Mouse (Mus musculus) heart, embryonic 11.5 days (tissue): ENCODE data around the gene 2410002F23Rik. TPM values are rescaled to one million over a fixed set of nuclear protein-coding genes. Genes with fewer than 3 reads are reported as not detected.
"Not testable (repeated sequence)": the region's sequence is repeated elsewhere in the genome, so short reads cannot be mapped to it uniquely, and the experiment has no call there.

ENCODE experiments used
- ATAC-seq: fragments of 200-750 bp; cut with Nextera tagmentation; replicated peaks from 2 replicates; pipeline ENCODE4 v1.8.0; 2017; ENCODE audit warnings: moderate library complexity; ENCODE audit not compliant: insufficient number of reproducible peaks, low FRiP score, low TSS enrichment
- H3K27ac ChIP-seq: fragments of 300-500 bp; sonication (generic); 2 replicates; pipeline ENCODE4 v1.5.1; 2014; ENCODE audit warnings: mild to moderate bottlenecking, low read depth, low read length
- H3K27me3 ChIP-seq: fragments of 300-500 bp; sonication (generic); 2 replicates; pipeline ENCODE4 v1.6.1; 2014; ENCODE audit warnings: mild to moderate bottlenecking, low read length, mixed read lengths; ENCODE audit not compliant: control insufficient read depth, insufficient read depth
- H3K36me3 ChIP-seq: fragments of 300-500 bp; sonication (generic); 2 replicates; pipeline ENCODE4 v1.6.1; 2014; ENCODE audit warnings: mild to moderate bottlenecking, low read length, moderate library complexity, mixed read lengths; ENCODE audit not compliant: control insufficient read depth, insufficient read depth
- H3K4me1 ChIP-seq: fragments of 300-500 bp; sonication (generic); 2 replicates; pipeline ENCODE4 v1.6.1; 2014; ENCODE audit warnings: low read length; ENCODE audit not compliant: control insufficient read depth, insufficient read depth
- H3K4me2 ChIP-seq: fragments of 300-500 bp; sonication (generic); 2 replicates; pipeline ENCODE4 v1.6.1; 2014; ENCODE audit warnings: mild to moderate bottlenecking, moderate library complexity
- H3K4me3 ChIP-seq: fragments of 300-500 bp; sonication (generic); 2 replicates; pipeline ENCODE4 v1.5.1; 2014; ENCODE audit warnings: low read depth, low read length
- H3K9ac ChIP-seq: fragments of 300-500 bp; sonication (generic); 2 replicates; pipeline ENCODE4 v1.6.1; 2014; ENCODE audit warnings: mild to moderate bottlenecking, low read depth, low read length, moderate library complexity
- H3K9me3 ChIP-seq: fragments of 300-500 bp; sonication (generic); replicated peaks from 2 replicates; pipeline ENCODE4 v1.6.1; 2016; ENCODE audit warnings: low read length; ENCODE audit not compliant: control insufficient read depth
- WGBS: fragments of 180-500 bp; shearing (Covaris S2); extraction: QIAGEN DNeasy Blood & Tissue Kit; methylation state at CpG from one replicate; pipeline ENCODE4 v1.1.7; 2014; ENCODE audit not compliant: insufficient replicate concordance; 5-methylcytosine and 5-hydroxymethylcytosine counted together
- polyA plus RNA-seq: library from polyadenylated mRNA; unstranded; fragments of >200 nt; fragmentation: Nextera tagmentation; extraction: Ambion mirVana; gene quantifications from 2 replicates; pipeline ENCODE4 v1.2.1, GENCODE M21; 2014

2410002F23Rik gene
- polyA plus RNA-seq, result 61.5 and 76.0 TPM in 2 replicates

- under 1% methylated on average over 61 of the region's 62 CpGs for WGBS
- peak within 1 kb of the TSS; percentile 92 for H3K27ac ChIP-seq
- H3K4me1 ChIP-seq, result peaks cover 10% of the 10 kb centered on the region; the same call in 1 of the 2 replicates
- H3K36me3 ChIP-seq, result peaks cover 20% of the 10 kb centered on the region
- peak within 1 kb of the TSS; percentile 89 for H3K4me2 ChIP-seq
- H3K9ac ChIP-seq, result peak within 1 kb of the TSS; percentile 99
- peak within 1 kb of the TSS; percentile 94 for H3K4me3 ChIP-seq
- no peaks in the 10 kb centered on the region for H3K27me3 ChIP-seq
- no peaks in the 10 kb centered on the region for H3K9me3 ChIP-seq
- ATAC-seq, result peak; percentile 82
Measured at GRCm38 (mm10) chr7:44246055-44246983, at the start of gene 2410002F23Rik, which contains the start of gene 1700028J19Rik. TSS of gene 2410002F23Rik (plus strand) at chr7:44246722. TSS of gene 1700028J19Rik (minus strand) at chr7:44246695.

- no peak for ATAC-seq
- Histone ChIP-seq H3K36me3 (no peaks in the 10 kb centered on the region), H3K9me3 (no peaks in the 10 kb centered on the region), H3K27me3 (no peaks in the 10 kb centered on the region), H3K4me1 (no peaks in the 10 kb centered on the region), H3K27ac (no peak within 1 kb of the TSS), H3K9ac (no peak within 1 kb of the TSS), H3K4me2 (no peak within 1 kb of the TSS), H3K4me3 (no peak within 1 kb of the TSS)
- WGBS, result 58% methylated on average over 3 of the region's 3 CpGs
Measured at GRCm38 (mm10) chr7:44197891-44198290, 48.6 kb upstream of the 2410002F23Rik start, which contains the start of gene Klk1b3. TSS of gene Klk1b3 (plus strand) at chr7:44198191.

GRCm38 (mm10) chr7:44207135-44207534 is 39.4 kb upstream of the 2410002F23Rik start, which contains the start of gene Klk1b4:
TSS of gene Klk1b4 (plus strand) at chr7:44207435.
- H3K9ac ChIP-seq, H3K4me2 ChIP-seq, ATAC-seq, H3K27ac ChIP-seq, H3K9me3 ChIP-seq, H3K27me3 ChIP-seq, H3K4me3 ChIP-seq, H3K36me3 ChIP-seq, H3K4me1 ChIP-seq: not testable (repeated sequence)
- 52% methylated on average over 3 of the region's 3 CpGs for WGBS

GRCm38 (mm10) chr7:44208307-44208706 is 38.2 kb upstream of the 2410002F23Rik start:
- Histone ChIP-seq H3K9ac (no peak overlapping the region), H3K27ac (no peak overlapping the region), H3K36me3 (no peaks in the 10 kb centered on the region), H3K4me1 (no peaks in the 10 kb centered on the region), H3K9me3 (no peaks in the 10 kb centered on the region), H3K27me3 (no peaks in the 10 kb centered on the region), H3K4me2 (no peak overlapping the region), H3K4me3 (no peak overlapping the region)
- WGBS, result 66% methylated on average over 3 of the region's 3 CpGs
- no peak for ATAC-seq

GRCm38 (mm10) chr7:44215645-44216044 is 30.9 kb upstream of the 2410002F23Rik start, which contains the start of gene Klk1b5:
TSS of gene Klk1b5 (plus strand) at chr7:44215945.
- Histone ChIP-seq H3K36me3 (no peaks in the 10 kb centered on the region), H3K9me3 (no peaks in the 10 kb centered on the region), H3K4me3 (no peak within 1 kb of the TSS), H3K4me2 (no peak within 1 kb of the TSS), H3K27ac (no peak within 1 kb of the TSS), H3K9ac (no peak within 1 kb of the TSS), H3K4me1 (no peaks in the 10 kb centered on the region), H3K27me3 (no peaks in the 10 kb centered on the region)
- 76% methylated on average over 1 of the region's 1 CpGs for WGBS
- ATAC-seq, result no peak

- not testable (repeated sequence) for H3K27me3 ChIP-seq, H3K9ac ChIP-seq, H3K4me1 ChIP-seq, H3K27ac ChIP-seq, H3K4me2 ChIP-seq, ATAC-seq, H3K4me3 ChIP-seq, H3K9me3 ChIP-seq, H3K36me3 ChIP-seq
- WGBS, result 65% methylated on average over 8 of the region's 10 CpGs
Measured at GRCm38 (mm10) chr7:44221601-44222000, 24.9 kb upstream of the 2410002F23Rik start.

- not testable (repeated sequence) for H3K4me3 ChIP-seq, H3K4me2 ChIP-seq, H3K27me3 ChIP-seq, H3K4me1 ChIP-seq, H3K9me3 ChIP-seq, ATAC-seq, H3K27ac ChIP-seq, H3K36me3 ChIP-seq, H3K9ac ChIP-seq
- WGBS, result 64% methylated on average over 6 of the region's 6 CpGs
Measured at GRCm38 (mm10) chr7:44222335-44222734, 24.2 kb upstream of the 2410002F23Rik start.

- no peak within 1 kb of the TSS for H3K9ac ChIP-seq
- WGBS, result 22% methylated on average over 1 of the region's 1 CpGs
- H3K4me3 ChIP-seq, result no peak within 1 kb of the TSS
- no peaks in the 10 kb centered on the region for H3K4me1 ChIP-seq
- ATAC-seq, result no peak
- H3K27me3 ChIP-seq, result no peaks in the 10 kb centered on the region
- no peaks in the 10 kb centered on the region for H3K9me3 ChIP-seq
- no peak within 1 kb of the TSS for H3K4me2 ChIP-seq
- H3K27ac ChIP-seq, result no peak within 1 kb of the TSS
- H3K36me3 ChIP-seq, result no peaks in the 10 kb centered on the region
Measured at GRCm38 (mm10) chr7:44225076-44225475, 21.4 kb upstream of the 2410002F23Rik start, which contains the start of gene Klk1. TSS of gene Klk1 (plus strand) at chr7:44225360.
